Mouse (Mus musculus): ENCODE measurements at regions not wholly inside any gene's neighbourhood (a gene's known extent, or its start where the extent isn't known, plus 50 kb on each side); places are given as distances from the start of the nearest gene placed in this dataset.
A peak's percentile ranks its signal among the peaks of the same experiment; 100 is the strongest.

GRCm38 (mm10) chr16:31598989-31599421 is 64.2 kb upstream of the Dlg1 start:
- peak; percentile 27 for ATAC-seq
- ChIA-PET CTCF (interaction anchor here (0.9 to 1.8 kb wide), 2 partner anchors 18 to 94 kb away, joined by 4 read pairs; no protein-coding TSS in a partner anchor), POLR2A (interaction anchor here (0.6 to 1.7 kb wide), 3 partner anchors 28 to 64 kb away, joined by 3 to 8 read pairs (median 3); partner anchors contain the start of gene Dlg1)
- in situ Hi-C loops (cut with MboI; ENCODE audit: low pct_unique_long_range_greater_than_20kb): no loop called here
- H3K27me3 ChIP-seq: no peaks in the 10 kb centered on the region
- no peak for DNase-seq (ENCODE audit: low read depth, low spot score)
- TF ChIP-seq CTCF (IDR thresholded peaks at IDR 0.05): no peak

GRCm38 (mm10) chr16:31601278-31601677 is 62.0 kb upstream of the Dlg1 start:
- no peaks in the 10 kb centered on the region for H3K27me3 ChIP-seq
- no peak for TF ChIP-seq CTCF (IDR thresholded peaks at IDR 0.05)
- in situ Hi-C loops (cut with MboI; ENCODE audit: low pct_unique_long_range_greater_than_20kb): no loop called here
- DNase-seq (ENCODE audit: low read depth, low spot score): no peak
- ChIA-PET CTCF (interaction anchor here (1.0 to 1.9 kb wide), 4 partner anchors 10 to 317 kb away, joined by 3 to 4 read pairs (median 3); no protein-coding TSS in a partner anchor), POLR2A (interaction anchor here (1.1 kb wide), 1 partner anchor 63 kb away, joined by 3 read pairs; no protein-coding TSS in a partner anchor)
- ATAC-seq: no peak

- ATAC-seq (no peak), DNase-seq (ENCODE audit: low read depth, low spot score) (no peak)
- CTCF ChIA-PET: no interaction called here
- in situ Hi-C loops (cut with MboI; ENCODE audit: low pct_unique_long_range_greater_than_20kb): no loop called here
- H3K27me3 ChIP-seq: no peaks in the 10 kb centered on the region
- POLR2A ChIA-PET: interaction anchor here (1.1 kb wide), 1 partner anchor 61 kb away, joined by 4 read pairs; no protein-coding TSS in a partner anchor
- TF ChIP-seq CTCF (IDR thresholded peaks at IDR 0.05): no peak
Observed at GRCm38 (mm10) chr16:31603185-31603584, 60.1 kb upstream of the Dlg1 start.

DNA sequence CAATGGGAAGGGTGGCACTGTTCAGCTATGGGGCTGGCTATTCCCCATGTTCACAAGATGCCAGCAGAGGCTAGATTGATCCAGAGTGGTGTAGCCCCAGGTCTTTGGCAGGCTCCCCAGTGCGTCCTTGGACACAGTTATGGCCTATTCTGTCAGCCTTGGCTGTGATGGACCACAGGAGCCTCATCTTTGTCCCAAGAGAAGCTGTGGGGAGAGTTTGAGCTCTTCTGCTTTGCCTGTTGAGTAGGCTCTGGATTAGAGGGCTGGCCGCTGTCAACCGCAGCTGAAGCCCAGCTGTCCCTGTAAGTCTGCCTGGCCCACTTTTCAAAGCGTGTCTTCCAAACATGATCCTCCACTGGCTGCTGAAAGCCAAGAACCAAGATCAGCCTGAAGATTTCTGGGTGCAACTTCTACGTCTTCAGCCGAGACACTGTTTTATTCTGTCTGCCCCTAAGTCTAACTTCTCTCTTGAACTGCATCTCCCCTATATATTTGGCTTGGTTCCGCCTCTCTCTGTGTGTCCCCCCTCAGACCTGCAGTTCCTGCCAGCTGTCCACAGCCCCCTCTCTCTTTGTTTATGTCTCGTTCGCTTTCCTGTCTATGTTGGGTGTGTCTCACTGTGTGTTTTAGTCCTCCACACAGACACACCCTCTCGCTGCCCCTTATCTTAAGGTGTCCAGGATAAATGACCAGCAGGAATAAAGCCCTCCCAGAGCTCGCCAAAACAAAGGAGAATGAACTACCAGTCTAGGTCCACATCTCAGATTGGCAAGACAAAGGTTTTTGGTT is 56.7 kb upstream of the Dlg1 start:
- no peaks in the 10 kb centered on the region for H3K27me3 ChIP-seq
- no peak for TF ChIP-seq CTCF (IDR thresholded peaks at IDR 0.05)
- DNase-seq (ENCODE audit: low read depth, low spot score) (no peak), ATAC-seq (no peak)
- ChIA-PET CTCF (interaction anchor here (1.2 kb wide), 1 partner anchor 10 kb away, joined by 3 read pairs; no protein-coding TSS in a partner anchor), POLR2A (interaction anchor here (0.9 kb wide), 1 partner anchor 9 kb away, joined by 5 read pairs; no protein-coding TSS in a partner anchor)
- in situ Hi-C loops (cut with MboI; ENCODE audit: low pct_unique_long_range_greater_than_20kb): no loop called here

DNA sequence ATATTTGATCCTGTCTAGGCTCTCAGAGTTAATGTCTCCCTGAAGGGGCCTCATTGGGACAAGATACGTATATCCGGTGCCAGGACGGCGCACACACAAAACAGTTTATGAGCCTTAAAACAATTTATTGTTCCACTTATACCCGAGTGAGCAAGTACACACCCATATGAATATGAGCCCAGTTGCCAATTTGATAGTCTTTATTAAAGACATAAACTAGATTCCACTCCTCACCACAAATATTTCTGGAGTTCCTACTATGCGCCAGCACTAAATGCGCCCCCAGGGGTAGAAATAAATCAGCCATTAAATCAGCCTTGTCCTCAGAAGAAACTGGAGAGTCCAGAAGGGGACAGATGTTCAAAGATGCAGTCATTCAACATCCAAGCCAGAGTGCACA is 54.3 kb upstream of the Dlg1 start:
- DNase-seq (ENCODE audit: low read depth, low spot score) (no peak), ATAC-seq (no peak)
- in situ Hi-C loops (cut with MboI; ENCODE audit: low pct_unique_long_range_greater_than_20kb): no loop called here
- ChIA-PET CTCF (interaction anchor here (1.5 to 1.8 kb wide), 2 partner anchors 9 to 117 kb away, joined by 3 read pairs; no protein-coding TSS in a partner anchor), POLR2A (interaction anchor here (0.6 kb wide), 1 partner anchor 54 kb away, joined by 11 read pairs; the partner anchor contains the start of gene Dlg1)
- TF ChIP-seq CTCF (IDR thresholded peaks at IDR 0.05): no peak
- no peaks in the 10 kb centered on the region for H3K27me3 ChIP-seq

GRCm38 (mm10) chr16:31609394-31610172 is 53.7 kb upstream of the Dlg1 start:
- POLR2A ChIA-PET: interaction anchor here (0.6 kb wide), 3 partner anchors 54 to 509 kb away, joined by 3 to 11 read pairs (median 3); partner anchors contain the start of gene Dlg1
- CTCF ChIA-PET: interaction anchor here (1.8 kb wide), 1 partner anchor 10 kb away, joined by 3 read pairs; no protein-coding TSS in a partner anchor
- in situ Hi-C loops (cut with MboI; ENCODE audit: low pct_unique_long_range_greater_than_20kb): no loop called here
- DNase-seq (ENCODE audit: low read depth, low spot score) (no peak), ATAC-seq (no peak)
- TF ChIP-seq CTCF (IDR thresholded peaks at IDR 0.05): no peak
- no peaks in the 10 kb centered on the region for H3K27me3 ChIP-seq
